Mouse (Mus musculus) c-Kit-positive CD71-positive TER-119-positive erythroid progenitor cells, embryonic 14.5 days (primary cell): ENCODE measurements around the gene Rnd2.
"Not testable (repeated sequence)": the region's sequence is repeated elsewhere in the genome, so short reads cannot be mapped to it uniquely, and the experiment has no call there.

ENCODE experiments used
- DNase-seq: peaks from one replicate; pipeline ENCODE4 v3.0.0-alpha.2; 2013; ENCODE audit warnings: low spot score

Rnd2 gene

DNA sequence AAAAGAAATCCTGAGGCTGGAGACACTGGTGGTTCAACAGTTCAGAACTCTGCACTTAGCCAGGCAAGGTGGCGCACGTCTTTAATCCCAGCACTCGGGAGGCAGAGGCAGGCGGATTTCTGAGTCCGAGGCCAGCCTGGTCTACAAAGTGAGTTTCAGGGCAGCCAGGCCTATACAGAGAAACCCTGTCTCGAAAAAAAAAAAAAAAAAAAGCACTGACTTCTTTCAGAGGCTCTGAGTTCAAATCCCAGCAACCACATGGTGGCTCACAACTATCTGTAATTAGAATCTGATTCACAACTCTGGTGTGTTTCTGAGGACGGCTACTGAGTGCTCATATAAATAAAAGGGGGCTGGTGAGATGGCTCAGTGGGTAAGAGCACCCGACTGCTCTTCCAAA lies 17.9 kb upstream of the Rnd2 start:
- not testable (repeated sequence) for DNase-seq

DNA sequence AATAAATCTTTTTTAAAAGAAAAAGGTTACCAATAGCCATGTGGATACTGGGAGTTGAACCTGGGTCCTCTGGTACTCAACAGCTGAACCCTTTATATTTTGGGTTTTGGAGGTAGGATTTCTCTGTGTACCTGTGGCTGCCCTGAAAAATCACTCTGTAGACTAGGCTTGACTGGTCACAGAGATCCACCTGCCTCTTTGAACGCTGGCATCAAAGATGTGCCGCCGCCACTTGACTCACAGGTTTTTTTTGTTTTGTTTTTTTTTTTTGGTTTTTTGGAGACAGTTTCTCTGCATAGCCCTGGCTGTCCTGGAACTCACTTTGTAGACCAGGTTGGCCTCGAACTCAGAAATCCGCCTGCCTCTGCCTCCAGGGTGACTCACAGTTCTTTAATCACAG lies 17.0 kb upstream of the Rnd2 start:
- DNase-seq: no peak

DNA sequence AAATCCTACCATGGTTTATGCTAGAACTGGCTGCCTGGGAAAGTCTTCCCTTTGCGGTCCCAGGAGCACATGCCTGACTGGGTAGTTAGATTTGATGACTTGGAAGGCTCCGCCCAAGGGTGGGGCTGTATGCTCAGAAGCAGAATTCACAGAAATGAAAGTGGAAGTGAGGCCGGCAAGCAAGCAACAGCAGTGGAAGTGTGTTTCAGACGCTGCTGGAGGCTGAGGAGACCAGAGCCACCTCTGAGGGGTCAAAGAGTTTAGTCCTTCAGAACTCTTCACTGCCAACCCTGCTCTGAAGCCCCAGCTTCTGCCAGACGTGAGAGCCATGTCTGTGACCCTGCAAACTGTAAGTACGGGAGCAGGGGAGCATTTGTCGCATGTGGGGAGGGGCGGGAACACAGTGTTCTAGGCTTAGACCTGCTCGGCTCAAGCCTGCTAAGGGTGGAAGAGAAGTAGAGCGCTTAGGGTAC lies 16.5 kb upstream of the Rnd2 start, which contains the start of gene Ifi35:
Gene Ifi35, plus strand, starts transcription at position 134 of the 473 bp plus-strand sequence.
- DNase-seq: peak; percentile 93

DNA sequence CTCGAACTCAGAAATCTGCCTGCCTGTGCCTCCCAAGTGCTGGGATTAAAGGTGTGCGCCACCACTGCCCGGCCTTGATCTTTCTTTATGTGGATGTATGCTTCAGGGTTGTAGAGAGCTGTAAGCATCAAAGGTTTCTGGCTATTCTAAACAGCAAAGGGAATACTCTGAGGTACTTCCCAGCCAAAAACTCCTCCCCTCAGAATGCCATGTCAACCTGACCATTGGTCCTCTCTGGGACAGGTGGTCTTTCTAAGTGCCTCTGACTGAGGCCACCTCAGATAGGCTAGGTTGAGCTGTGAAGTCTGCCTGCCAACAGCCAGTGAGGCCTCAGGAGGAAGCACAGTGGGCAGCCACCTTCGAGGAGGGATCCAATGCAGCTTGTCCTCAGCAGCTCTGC lies 15.9 kb upstream of the Rnd2 start:
- DNase-seq: no peak

DNA sequence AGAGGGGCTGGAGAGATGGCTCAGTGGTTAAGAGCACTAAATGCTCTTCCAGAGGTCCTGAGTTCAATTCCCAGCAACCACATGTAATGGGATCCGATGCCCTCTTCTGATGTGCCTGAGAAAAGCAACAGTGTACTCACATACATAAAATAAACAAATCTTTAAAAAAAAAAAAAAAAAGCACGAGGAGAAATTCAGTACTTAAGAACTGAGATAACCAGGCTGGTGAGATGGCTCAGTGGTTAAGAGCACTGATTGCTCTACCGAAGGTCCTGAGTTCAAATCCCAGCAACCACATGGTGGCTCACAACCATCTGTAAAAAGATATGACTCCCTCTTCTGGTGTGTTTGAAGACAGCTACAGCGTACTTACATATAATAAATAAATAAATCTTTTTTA lies 15.2 kb upstream of the Rnd2 start:
- not testable (repeated sequence) for DNase-seq

DNA sequence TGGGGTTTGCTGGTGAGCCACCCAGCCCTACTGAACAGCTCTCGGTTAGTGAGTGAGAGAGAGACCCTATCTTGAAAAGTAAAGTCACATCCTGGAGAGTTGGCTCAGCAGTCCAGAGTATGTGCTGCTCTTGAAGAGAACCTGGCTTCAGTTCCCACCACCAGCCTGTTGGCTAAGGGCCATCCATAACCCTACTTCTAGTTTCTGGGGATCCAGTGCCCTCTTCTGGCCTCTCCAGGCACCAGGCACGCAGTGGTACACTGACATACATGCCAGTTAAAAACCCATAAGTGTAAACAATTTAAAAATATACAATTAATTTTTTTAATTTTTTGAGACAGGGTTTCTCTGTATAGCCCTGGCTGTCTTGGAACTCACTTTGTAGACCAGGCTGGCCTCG lies 14.4 kb upstream of the Rnd2 start:
- DNase-seq: no peak

DNA sequence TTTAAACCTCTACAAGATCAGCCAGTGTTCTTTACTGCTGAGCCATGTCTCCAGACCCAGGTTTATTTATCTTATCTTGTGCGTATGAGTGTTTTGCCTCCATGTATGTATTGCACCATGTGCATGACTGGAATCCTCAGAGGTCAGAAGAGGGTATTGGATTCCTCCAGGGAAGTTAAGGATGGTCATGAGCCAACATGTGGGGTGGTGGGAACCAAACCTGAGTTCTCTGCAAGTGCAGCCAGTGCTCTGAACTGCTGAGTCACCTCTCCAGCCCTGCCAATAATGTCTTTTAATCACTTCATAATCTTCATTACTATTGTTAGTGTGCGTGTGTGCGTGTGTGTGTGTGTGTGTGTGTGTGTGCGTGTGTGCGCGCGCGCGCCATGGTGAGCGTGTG lies 13.3 kb upstream of the Rnd2 start:
- DNase-seq: no peak

DNA sequence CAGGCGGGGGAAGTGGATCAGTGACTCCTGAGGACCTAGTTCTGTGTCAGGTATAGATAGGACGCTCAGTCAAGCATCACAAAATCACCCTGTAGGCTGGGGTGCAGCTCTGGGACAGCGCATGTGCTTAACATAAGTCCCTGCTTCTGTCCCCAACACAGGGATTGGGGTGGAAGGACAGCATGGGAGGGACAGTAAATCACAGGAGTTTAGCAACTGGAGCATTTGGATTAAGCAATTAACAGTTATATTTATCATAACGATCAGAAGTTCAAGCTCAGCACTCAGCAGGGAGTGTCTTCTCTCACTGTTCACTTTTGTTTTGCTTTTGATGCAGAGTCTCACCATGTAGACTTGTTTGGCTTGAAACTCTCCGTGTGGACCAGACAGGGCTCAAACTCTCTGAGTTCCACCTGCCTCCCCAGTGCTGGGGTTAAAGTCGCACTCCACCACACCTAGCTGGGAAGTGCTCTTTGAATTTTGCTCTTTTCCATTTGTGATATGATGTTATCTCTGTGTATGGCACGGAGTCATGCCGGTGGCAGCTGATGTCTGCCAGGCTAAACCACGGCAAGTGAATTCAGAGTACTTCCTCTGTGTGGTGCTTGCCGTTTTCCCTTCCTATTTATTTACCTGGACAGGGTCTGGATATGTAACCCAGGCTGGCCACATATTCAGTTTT lies 12.6 kb upstream of the Rnd2 start:
- no peak for DNase-seq

DNA sequence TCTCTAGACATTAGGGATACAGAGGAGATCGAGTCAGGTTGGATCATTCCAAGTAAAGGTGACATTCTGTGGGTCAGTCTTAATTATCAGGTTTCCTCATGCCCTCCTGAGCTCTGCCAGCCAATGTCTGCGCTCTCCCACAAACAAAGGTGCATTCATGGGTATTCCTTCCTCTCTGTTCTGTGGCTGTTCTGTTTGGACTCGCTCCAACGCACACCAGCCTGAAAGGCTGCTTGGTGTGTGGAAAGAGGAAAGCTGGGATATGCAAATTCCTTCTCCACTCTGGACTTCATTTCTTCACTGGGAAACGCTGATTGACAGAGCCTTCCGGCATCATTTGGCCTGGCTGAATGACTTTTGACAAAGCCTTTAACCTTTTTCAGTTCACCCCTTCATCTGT lies 10.1 kb upstream of the Rnd2 start:
- no peak for DNase-seq

DNA sequence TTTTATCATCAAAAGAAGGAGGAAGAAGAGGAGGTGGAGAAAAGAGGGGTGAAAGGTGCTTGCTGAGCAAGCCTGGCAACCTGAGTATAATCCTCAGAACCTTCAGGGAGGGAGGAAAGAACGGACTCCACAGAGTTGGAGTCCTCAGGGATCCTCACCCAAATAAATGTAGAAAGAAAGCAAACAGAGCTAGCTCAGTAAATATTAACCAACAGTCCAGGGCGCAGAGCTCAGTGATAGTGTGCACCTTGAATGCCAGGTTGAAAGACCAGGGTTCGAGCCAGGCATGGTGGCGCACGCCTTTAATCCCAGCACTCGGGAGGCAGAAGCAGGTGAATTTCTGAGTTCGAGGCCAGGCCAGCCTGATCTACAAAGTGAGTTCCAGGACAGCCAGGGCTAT lies 9.2 kb upstream of the Rnd2 start:
- DNase-seq: no peak

DNA sequence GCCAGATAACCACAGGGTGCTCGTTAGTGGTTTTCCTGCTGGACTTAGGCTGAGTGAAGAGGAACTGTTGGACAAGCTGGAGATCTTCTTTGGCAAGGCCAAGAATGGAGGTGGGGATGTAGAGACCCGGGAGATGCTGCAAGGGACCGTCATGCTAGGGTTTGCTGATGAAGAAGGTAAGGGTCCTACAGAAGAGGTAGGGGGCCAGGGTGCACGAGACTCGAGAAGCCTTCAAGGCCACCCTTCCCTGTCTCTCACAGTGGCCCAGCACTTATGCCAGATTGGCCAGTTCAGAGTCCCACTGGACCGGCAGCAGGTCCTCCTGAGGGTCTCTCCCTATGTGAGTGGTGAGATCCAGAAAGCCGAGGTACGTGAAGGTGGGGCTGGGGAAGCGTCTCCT lies 7.2 kb upstream of the Rnd2 start:
- no peak for DNase-seq

DNA sequence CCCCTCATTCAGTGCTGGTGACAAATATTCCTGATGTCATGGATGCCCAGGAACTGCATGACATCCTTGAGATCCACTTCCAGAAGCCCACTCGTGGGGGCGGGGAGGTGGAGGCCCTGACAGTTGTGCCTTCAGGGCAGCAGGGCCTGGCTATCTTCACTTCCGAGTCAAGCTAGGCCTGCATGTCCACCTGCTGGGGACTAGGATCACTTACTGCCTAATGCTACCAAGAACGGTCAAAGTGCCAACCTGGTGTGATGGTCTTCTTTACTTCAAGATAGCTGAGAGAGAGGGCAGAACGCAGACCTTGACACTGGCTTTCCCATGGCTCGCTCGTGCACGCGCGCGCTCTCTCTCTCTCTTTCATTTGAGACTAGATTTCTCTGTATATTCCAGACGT lies 6.6 kb upstream of the Rnd2 start:
- DNase-seq: no peak

DNA sequence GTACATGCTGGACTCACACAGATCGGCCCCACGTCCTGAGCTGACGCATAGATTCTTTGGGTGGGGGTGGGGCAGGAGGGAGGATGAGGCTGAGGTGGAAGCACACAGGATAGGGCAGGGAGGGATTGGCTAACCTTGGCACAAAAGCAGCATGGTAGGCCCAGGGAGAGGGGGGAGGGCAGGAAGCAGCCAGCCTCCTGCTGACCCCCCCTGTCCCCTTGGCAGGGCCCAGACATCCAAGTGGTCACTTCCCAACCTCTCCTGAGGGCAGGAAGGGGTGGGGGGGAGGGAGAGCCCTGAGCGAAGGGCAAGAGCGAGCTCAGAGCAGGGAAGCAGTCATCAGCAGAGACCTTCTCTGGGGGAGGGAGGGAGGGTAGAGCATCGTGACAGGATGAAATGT lies 5.1 kb upstream of the Rnd2 start:
- DNase-seq: no peak

DNA sequence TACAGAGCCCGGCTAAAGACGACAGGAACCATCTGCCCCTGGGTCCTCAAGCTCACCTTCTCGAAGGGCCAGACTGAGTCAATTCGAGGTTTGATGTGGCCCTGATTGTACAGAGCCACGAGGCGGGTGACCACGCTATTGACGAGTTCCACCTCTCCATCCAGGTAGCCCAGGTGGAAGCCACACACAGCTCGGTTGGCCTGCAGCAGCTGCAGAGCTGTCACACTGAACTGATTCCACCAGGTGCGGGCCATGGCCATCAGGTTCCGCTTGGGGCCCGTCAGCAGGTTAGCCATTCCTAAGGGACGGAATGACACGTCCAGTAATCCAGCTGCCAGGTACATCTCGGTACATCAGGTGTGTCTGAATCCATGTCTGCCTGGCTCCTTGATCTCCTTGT lies 4.5 kb upstream of the Rnd2 start:
- no peak for DNase-seq

DNA sequence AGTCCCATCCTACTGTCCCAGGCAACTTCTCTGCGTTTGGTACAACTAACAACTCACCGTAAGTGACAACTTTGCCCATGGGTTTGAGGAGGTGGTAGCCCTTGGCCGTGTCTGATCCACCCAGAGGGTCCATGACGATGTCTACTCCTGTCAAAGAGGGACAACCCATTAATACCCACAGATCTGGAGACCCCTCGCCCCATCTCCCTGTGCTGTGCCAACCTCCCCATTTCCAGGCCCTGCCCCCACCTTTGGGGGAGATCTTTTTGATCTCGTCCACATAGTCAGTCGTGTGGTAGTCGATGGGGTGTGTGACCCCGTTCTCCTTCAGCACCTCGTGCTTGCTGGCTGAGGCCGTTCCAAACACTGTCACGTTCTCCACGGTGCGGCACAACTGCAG lies 2.7 kb upstream of the Rnd2 start:
- DNase-seq: no peak

DNA sequence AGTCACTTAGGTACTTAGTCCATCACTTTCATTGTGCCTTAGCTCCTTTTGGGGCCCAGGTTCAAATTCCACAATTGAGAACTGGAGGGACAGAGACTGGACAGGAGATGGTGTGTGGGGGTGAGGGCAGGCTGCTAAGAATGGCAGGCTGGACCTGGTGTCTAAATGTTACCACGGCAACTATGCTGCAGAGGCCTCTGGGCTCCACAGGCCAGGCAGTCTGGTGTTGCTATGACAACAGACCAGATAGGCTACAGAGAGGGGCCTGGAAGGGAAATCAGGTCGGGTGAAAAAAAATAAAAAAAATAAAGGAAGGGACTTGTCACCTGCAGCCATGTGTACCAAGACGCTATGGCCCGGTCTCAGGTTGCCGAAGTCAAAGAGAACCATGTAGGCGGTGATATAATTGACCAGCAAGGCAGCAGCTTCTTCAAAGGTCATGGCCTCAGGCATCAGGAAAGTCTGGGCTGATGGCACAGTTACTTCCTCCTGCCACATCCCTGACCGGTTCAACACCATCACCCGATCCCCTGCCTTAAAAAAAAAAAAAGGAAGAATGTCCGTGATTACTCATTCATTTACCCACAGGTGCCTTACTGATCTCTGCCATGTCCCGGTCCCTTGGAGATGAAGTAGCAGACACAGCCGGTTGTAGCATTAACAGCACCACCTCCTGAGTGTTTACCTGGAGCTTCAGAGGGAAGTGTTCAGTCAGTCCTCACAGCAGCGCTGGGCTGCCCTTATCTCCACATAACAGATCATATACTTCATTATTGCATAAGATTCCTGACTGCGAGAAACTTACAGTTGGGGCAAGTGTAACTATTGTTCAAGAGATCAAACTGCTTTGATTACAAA lies 2.0 kb upstream of the Rnd2 start:
- no peak for DNase-seq

DNA sequence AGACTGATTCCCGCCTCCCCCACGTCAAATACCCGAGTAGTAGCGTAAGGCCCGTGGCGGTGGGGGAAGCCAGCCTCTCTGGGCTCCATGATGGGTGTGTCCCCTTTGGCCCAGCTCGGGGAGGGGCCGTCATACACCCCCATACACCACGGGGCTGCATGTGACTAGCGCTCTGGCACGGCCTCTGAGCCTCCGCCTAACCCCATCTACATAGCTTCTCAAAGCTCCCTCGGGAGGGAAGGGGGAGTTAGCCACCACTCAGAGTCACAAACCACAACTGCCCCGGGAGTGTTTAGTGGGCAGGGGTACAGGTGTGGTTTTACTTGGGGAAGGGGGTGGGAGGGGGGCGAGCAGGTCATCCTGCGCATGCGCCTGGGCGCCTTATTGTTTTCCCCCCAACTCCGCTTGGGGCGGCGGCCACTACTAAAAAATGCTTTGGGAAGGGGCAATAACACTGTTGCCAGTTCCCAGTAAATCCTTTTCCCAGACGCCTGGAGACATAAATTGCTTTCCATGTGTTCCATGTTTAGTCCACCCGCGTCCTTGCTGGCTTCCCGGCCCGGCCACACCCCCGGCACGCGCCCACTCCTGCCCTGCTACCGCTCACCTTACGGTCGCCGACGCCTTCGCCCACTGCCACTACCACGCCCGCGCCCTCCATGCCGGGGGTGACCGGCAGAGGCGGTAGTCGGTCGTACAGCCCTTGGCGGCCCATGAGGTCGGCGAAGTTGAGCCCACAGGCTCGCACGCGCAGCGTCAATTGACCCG lies 486 bp downstream of the Rnd2 start:
- DNase-seq: no peak

DNA sequence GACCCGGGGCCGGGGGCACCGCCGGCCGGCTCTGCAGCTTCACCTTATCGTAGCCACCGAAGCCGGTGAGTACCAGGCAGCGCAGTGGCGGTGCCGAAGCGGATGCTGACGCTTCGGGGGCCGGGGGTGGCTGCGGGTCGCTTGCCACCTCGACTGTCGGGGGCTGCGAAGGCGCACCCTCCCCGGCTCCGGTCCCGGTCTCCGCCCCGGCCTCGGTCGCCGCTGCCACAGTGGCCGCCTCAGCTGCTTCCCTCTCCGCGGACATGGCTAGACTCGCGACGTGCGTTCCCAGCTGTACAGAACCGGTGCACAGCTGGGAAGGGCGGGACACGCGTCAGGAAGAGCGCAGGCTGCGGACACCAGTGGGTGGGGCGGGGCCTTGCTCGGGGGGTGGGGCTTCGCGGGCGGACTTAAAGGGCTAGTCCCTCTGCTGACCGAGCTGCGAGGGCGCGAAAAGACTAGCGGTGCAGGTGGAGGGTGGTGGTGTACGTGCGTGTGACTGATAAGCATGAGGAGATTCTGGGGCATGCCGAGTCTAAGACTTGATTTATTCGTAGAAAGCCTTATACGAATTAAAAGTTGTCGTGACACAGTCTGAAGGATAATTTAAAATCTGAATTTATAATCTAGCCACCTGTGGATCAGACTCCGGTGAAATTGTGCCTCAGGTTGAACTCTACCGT lies 1.2 kb downstream of the Rnd2 start, which contains the start of gene Vat1:
Gene Vat1, minus strand, starts transcription at position 362 of the 683 bp plus-strand sequence.
- DNase-seq: peak; percentile 62

DNA sequence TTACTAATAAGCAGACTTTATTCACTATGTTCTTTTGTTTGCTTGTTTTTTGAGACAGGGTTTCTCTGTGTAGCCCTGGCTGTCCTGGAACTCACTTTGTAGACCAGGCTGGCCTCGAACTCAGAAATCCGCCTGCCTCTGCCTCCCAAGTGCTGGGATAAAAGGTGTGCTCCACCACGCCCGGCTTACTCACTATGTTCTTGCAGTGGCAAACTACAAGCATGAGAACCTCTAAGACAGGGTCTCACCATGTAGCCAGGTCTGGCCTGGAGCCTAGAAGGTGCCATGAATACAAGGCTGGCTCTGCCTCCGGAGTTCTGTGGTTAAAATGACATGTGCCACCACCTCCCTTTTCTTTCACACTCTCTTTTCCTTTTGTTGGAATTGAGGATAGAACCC lies 1.8 kb downstream of the Rnd2 start:
- DNase-seq: not testable (repeated sequence)

DNA sequence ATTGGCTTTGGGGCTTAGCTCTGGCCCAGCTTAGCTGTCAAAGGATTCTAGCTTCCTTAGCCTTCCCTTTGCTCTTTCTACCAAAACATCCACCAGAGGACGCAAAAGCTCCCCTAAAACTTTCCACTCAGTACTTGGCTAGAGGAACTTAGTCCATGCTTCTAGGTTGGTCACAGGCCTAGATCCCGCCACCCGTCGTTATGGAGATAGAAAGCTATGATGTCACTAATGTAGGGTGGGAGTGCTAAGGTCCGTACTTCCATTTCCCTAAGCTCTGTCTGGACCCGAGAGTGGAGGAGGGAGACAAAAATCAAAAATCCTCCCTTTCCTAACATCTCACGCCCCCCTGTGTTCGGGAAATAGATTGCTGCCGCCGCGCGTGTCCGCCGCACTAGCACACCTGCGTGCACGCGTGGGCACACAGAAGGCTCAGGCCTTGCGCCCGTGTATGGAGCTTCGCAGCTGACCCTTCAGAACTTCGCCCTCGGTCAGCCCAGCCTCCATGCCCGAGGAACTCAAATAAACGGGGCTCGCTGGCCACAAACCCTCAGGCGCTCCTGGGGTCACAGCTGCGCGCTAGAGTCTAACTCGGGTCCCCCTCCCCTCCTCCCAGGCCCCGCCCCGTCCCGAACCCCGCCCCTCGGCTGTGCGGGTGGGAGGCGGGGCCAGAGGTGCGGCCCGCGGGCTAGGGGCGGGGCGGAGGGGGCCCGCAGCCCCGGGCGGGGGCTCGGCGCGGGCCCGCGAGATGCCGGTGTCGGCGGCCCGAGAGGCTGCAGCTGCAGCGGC lies 2.9 kb downstream of the Rnd2 start:
- peak; percentile 62 for DNase-seq

DNA sequence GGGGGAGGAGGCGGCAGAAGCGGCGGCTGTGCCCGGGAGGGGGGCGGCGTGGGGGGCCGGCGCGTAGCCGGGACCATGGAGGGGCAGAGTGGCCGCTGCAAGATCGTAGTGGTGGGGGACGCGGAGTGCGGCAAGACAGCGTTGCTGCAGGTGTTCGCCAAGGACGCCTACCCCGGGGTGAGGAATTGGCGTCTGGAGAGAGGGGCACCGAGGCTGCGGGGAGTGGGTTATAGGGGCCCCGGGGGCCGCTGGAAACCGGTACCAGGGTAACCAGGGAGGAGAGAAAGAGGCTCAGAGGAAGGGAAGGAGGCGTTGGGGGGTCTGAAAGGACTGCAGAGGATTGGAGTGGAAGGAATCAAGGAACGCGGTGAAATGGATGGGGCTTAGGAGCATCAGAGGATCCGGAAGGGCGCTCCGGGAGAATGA lies 3.5 kb downstream of the Rnd2 start:
- DNase-seq: no peak
